In the genomic region with DNA sequence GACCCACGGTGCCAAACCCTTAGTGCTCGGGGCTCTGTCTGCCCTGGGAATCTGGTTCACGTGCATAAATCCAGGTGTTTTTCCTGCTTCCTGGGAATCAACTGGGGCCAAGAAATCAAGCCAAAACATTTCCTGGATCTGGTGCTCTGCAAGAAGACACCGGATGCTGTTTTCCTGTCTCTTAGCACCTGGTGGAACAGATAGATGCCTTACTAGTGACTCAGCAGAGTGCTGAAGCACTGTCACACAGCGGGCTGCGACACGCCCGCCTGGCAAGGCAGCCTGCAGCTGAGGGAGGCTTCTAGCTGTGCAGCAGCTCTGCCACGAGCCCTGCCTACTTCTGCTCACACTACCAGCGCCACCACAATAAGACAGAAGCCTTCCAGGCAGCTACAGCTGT, we compare ENCODE assay signal across 9 mouse cellular contexts. TPM values are rescaled to one million over a fixed set of nuclear protein-coding genes. Genes with fewer than 3 reads are reported as not detected.
DNase-seq lines count a peak whose midpoint lies in the region; ATAC-seq and TF ChIP-seq lines count a peak whose summit lies in the region.
"Had no signal": no experiment of that assay in that cellular context is flagged by ENCODE, and none has a peak within 500 bp of the region (broad histone marks: within the 10 kb centered on the region; RNA-seq: fewer than 3 reads in every experiment).

No protein-coding gene starts in this region.

- H3K27me3 ChIP-seq in kidney, embryonic 15.5 days: no peaks in the 10 kb centered on the region
- H3K27me3 ChIP-seq in intestine, postnatal 0 days (replicated peaks; ENCODE audit: control insufficient read depth, insufficient read depth, low read length): no peaks in the 10 kb centered on the region
- H3K27me3 ChIP-seq: neural tube, embryonic 13.5 days had no signal

- no peak for ATAC-seq in kidney, embryonic 15.5 days (replicated peaks; ENCODE audit: low FRiP score)
- peak; percentile 36; the same call in 1 of the 2 replicates for ATAC-seq in intestine, postnatal 0 days
- ATAC-seq in megakaryocyte-erythroid progenitor cell, adult 5-6 weeks (replicated peaks; ENCODE audit: low FRiP score, low TSS enrichment, poor library complexity, severe bottlenecking): peak; percentile 84

- no peak overlapping the region for H3K27ac ChIP-seq in kidney, embryonic 15.5 days
- no peak overlapping the region for H3K27ac ChIP-seq in intestine, postnatal 0 days (ENCODE audit: low read depth, low read length)
- H3K27ac ChIP-seq: neural tube, embryonic 13.5 days had no signal

- peak; percentile 11 for DNase-seq in kidney, adult 11 months
- peak; percentile 45 for DNase-seq in Muller cell, postnatal 12 days (ENCODE audit: inconsistent ontology term)
- no peak for DNase-seq in retina, postnatal 1 day
- DNase-seq in MN1 (ENCODE audit: low spot score): no peak
- no peak for DNase-seq in spleen, postnatal 10 days (ENCODE audit: low spot score in 2 of 2)

- no peaks in the 10 kb centered on the region for H3K4me1 ChIP-seq in kidney, embryonic 15.5 days
- no peaks in the 10 kb centered on the region for H3K4me1 ChIP-seq in intestine, postnatal 0 days (replicated peaks; ENCODE audit: control insufficient read depth, insufficient read depth, low read length)
- H3K4me1 ChIP-seq: neural tube, embryonic 13.5 days had no signal

- H3K9ac ChIP-seq in kidney, embryonic 15.5 days: no peak overlapping the region
- no peak overlapping the region for H3K9ac ChIP-seq in intestine, postnatal 0 days (ENCODE audit: low read depth, low read length)
- H3K9ac ChIP-seq: neural tube, embryonic 13.5 days had no signal

- TF ChIP-seq CTCF in intestine, postnatal 0 days (IDR thresholded peaks at IDR 0.05; ENCODE audit: low read depth): no peak

- no peak overlapping the region for H3K4me3 ChIP-seq in kidney, embryonic 15.5 days (replicated peaks)
- H3K4me3 ChIP-seq in intestine, postnatal 0 days (ENCODE audit: low read depth, low read length): no peak overlapping the region
- H3K4me3 ChIP-seq: neural tube, embryonic 13.5 days had no signal

- 75% methylated on average over 10 of the region's 10 CpGs for WGBS in kidney, embryonic 15.5 days
- WGBS in intestine, postnatal 0 days: 61% methylated on average over 10 of the region's 10 CpGs

- H3K36me3 ChIP-seq in kidney, embryonic 15.5 days: peaks cover 91% of the 10 kb centered on the region
- peaks cover 36% of the 10 kb centered on the region for H3K36me3 ChIP-seq in intestine, postnatal 0 days (ENCODE audit: control insufficient read depth, insufficient read depth)

- H3K4me2 ChIP-seq in kidney, embryonic 15.5 days: no peak overlapping the region
- no peak overlapping the region for H3K4me2 ChIP-seq in intestine, postnatal 0 days (replicated peaks; ENCODE audit: low read depth)
- H3K4me2 ChIP-seq: neural tube, embryonic 13.5 days had no signal

- H3K9me3 ChIP-seq in kidney, embryonic 15.5 days (replicated peaks): no peaks in the 10 kb centered on the region
- H3K9me3 ChIP-seq in intestine, postnatal 0 days (ENCODE audit: control insufficient read depth): no peaks in the 10 kb centered on the region
- H3K9me3 ChIP-seq: neural tube, embryonic 13.5 days had no signal

RNA-seq across cellular contexts. Expression of a gene that starts 59.0 kb away (rescaled TPM):
- 169 and 171 TPM in 2 replicates for polyA plus RNA-seq in kidney, embryonic 15.5 days (2015; fragmentation: Nextera tagmentation; extraction: Ambion mirVana)
- 116 and 117 TPM in 2 replicates for polyA plus RNA-seq in intestine, postnatal 0 days (2015; fragmentation: Nextera tagmentation; extraction: Ambion mirVana)
- total RNA-seq in megakaryocyte-erythroid progenitor cell, adult 5-6 weeks (2014; fragmentation: Nextera tagmentation): 161 and 192 TPM in 2 replicates
- 286 and 287 TPM in 2 replicates for total RNA-seq in megakaryocyte-erythroid progenitor cell, adult 5-6 weeks (2017)

RNA-seq across cellular contexts. Expression of a gene that starts 59.1 kb away (rescaled TPM):
- 0.24 and 0.34 TPM in 2 replicates for polyA plus RNA-seq in kidney, embryonic 15.5 days (2015; fragmentation: Nextera tagmentation; extraction: Ambion mirVana)
- polyA plus RNA-seq in intestine, postnatal 0 days (2015; fragmentation: Nextera tagmentation; extraction: Ambion mirVana): 0.04 and 0.07 TPM in 2 replicates
- total RNA-seq in megakaryocyte-erythroid progenitor cell, adult 5-6 weeks (2014; fragmentation: Nextera tagmentation): not detected in 2 replicates
- not detected in 2 replicates for total RNA-seq in megakaryocyte-erythroid progenitor cell, adult 5-6 weeks (2017)

Comparison
In these comparisons a context has a peak if more than half of its experiments do, and no peak if none do; other contexts are left out.
1. DNase-seq: peak in kidney, adult 11 months (single experiment) and Muller cell, postnatal 12 days (single experiment); none in retina, postnatal 1 day (single experiment), MN1 (single experiment) and spleen, postnatal 10 days (0 of 2).